Comparison of ENCODE assay signal across 9 mouse cellular contexts in genomic region chr4:152326543-152326942, GRCm38 (mm10). TPM values are rescaled to one million over a fixed set of nuclear protein-coding genes. Genes with fewer than 3 reads are reported as not detected.
A peak's percentile ranks its signal among the peaks of the same experiment; 100 is the strongest.
DNase-seq lines count a peak whose midpoint lies in the region; ATAC-seq lines count a peak whose summit lies in the region.
"Had no signal": no experiment of that assay in that cellular context is flagged by ENCODE, and none has a peak within 500 bp of the region (broad histone marks: within the 10 kb centered on the region; RNA-seq: fewer than 3 reads in every experiment).

No protein-coding gene starts in this region.

- peaks cover 14% of the 10 kb centered on the region for H3K4me1 ChIP-seq in heart, embryonic 10.5 days
- H3K4me1 ChIP-seq in forebrain, embryonic 12.5 days = peaks cover 19% of the 10 kb centered on the region
- peaks cover 40% of the 10 kb centered on the region for H3K4me1 ChIP-seq in liver, embryonic 13.5 days (replicated peaks)

- WGBS in heart, embryonic 10.5 days = 1% methylated on average over 11 of the region's 11 CpGs
- 2% methylated on average over 11 of the region's 11 CpGs for WGBS in forebrain, embryonic 12.5 days
- 1% methylated on average over 11 of the region's 11 CpGs for WGBS in liver, embryonic 13.5 days (ENCODE audit: insufficient replicate concordance)

- H3K27ac ChIP-seq in heart, embryonic 10.5 days = peak overlapping the region; percentile 94
- 0 out of 2 replicates have a peak overlapping the region, but pooled peaks have one; percentile 2 for H3K27ac ChIP-seq in forebrain, embryonic 12.5 days
- H3K27ac ChIP-seq in liver, embryonic 13.5 days = peak overlapping the region; percentile 80

- H3K9ac ChIP-seq in forebrain, embryonic 12.5 days = peak overlapping the region; percentile 96
- peak overlapping the region; percentile 89 for H3K9ac ChIP-seq in liver, embryonic 13.5 days

- ATAC-seq in forebrain, embryonic 12.5 days (ENCODE audit: low FRiP score) = no peak
- ATAC-seq in liver, embryonic 13.5 days (ENCODE audit: low read depth) = no peak
- no peak for ATAC-seq in monocyte, adult 5-6 weeks (replicated peaks; ENCODE audit: insufficient number of reproducible peaks, low FRiP score, low TSS enrichment, poor library complexity, severe bottlenecking)

- DNase-seq in heart, embryonic 10.5 days (ENCODE audit: low spot score) = no peak
- no peak for DNase-seq in heart, adult 18-20 months
- peak; percentile 8 for DNase-seq in 3T3-L1 (ENCODE audit: low read depth, low spot score)
- DNase-seq in liver, embryonic 13.5 days = no peak
- DNase-seq in frontal cortex, postnatal 14 days (ENCODE audit: low spot score in 2 of 2) = no peak
- DNase-seq in adrenal gland, postnatal 14 days = no peak

- no peaks in the 10 kb centered on the region for H3K9me3 ChIP-seq in heart, embryonic 10.5 days
- no peaks in the 10 kb centered on the region for H3K9me3 ChIP-seq in forebrain, embryonic 12.5 days
- no peaks in the 10 kb centered on the region for H3K9me3 ChIP-seq in liver, embryonic 13.5 days (replicated peaks)

- H3K27me3 ChIP-seq in heart, embryonic 10.5 days (ENCODE audit: insufficient read depth, poor library complexity, severe bottlenecking) = peaks cover 3% of the 10 kb centered on the region; the same call in 1 of the 2 replicates
- peaks cover 10% of the 10 kb centered on the region; the same call in 1 of the 2 replicates for H3K27me3 ChIP-seq in forebrain, embryonic 12.5 days
- no peaks in the 10 kb centered on the region for H3K27me3 ChIP-seq in liver, embryonic 13.5 days

- H3K36me3 ChIP-seq in heart, embryonic 10.5 days = peaks cover 45% of the 10 kb centered on the region
- peaks cover 41% of the 10 kb centered on the region for H3K36me3 ChIP-seq in forebrain, embryonic 12.5 days (replicated peaks)
- peaks cover 42% of the 10 kb centered on the region for H3K36me3 ChIP-seq in liver, embryonic 13.5 days

- peak overlapping the region; percentile 90 for H3K4me2 ChIP-seq in forebrain, embryonic 12.5 days
- H3K4me2 ChIP-seq in liver, embryonic 13.5 days = peak overlapping the region; percentile 91

- peak overlapping the region; percentile 95 for H3K4me3 ChIP-seq in heart, embryonic 10.5 days
- H3K4me3 ChIP-seq in forebrain, embryonic 12.5 days (replicated peaks) = peak overlapping the region; percentile 98
- peak overlapping the region; percentile 84 for H3K4me3 ChIP-seq in liver, embryonic 13.5 days (replicated peaks)

RNA-seq across cellular contexts. Expression of gene Rpl22, which starts 1.0 kb away (rescaled TPM):
- 261 and 301 TPM in 2 replicates for polyA plus RNA-seq in heart, embryonic 10.5 days (2016; fragmentation: Nextera tagmentation; extraction: Ambion mirVana)
- 100 to 1,000 TPM; 275 to 290 TPM for total RNA-seq in heart, adult 18-20 months (2021)
- polyA plus RNA-seq in forebrain, embryonic 12.5 days (2016; fragmentation: Nextera tagmentation; extraction: Ambion mirVana) = 319 and 331 TPM in 2 replicates
- 353 and 381 TPM in 2 replicates for polyA plus RNA-seq in liver, embryonic 13.5 days (2015; fragmentation: Nextera tagmentation; extraction: Ambion mirVana)
- 493 and 564 TPM in 2 replicates for total RNA-seq in adrenal gland, postnatal 14 days (2021)
- total RNA-seq in monocyte, adult 5-6 weeks (2017) = 1,335 to 1,418 TPM (median 1,365 TPM) in 3 replicates

RNA-seq across cellular contexts. Expression of gene Rnf207, which starts 7.8 kb away (rescaled TPM):
- 19.1 and 39.9 TPM in 2 replicates for polyA plus RNA-seq in heart, embryonic 10.5 days (2016; fragmentation: Nextera tagmentation; extraction: Ambion mirVana)
- total RNA-seq in heart, adult 18-20 months (2021) = 10 to 100 TPM; 38.8 to 46.0 TPM
- polyA plus RNA-seq in forebrain, embryonic 12.5 days (2016; fragmentation: Nextera tagmentation; extraction: Ambion mirVana) = 1.5 and 2.7 TPM in 2 replicates
- polyA plus RNA-seq in liver, embryonic 13.5 days (2015; fragmentation: Nextera tagmentation; extraction: Ambion mirVana) = 0.27 and 0.31 TPM in 2 replicates
- total RNA-seq in adrenal gland, postnatal 14 days (2021) = 0.26 TPM in 1 of 2 replicates, not detected in the other
- total RNA-seq in monocyte, adult 5-6 weeks (2017) = not detected in 3 replicates
- polyA plus RNA-seq: CD4-positive, CD25-positive, alpha-beta regulatory T cell, adult 4 months had no signal

RNA-seq across cellular contexts. Expression of gene Chd5, which starts 11.9 kb away (rescaled TPM):
- 0.02 TPM in 1 of 2 replicates, not detected in the other for polyA plus RNA-seq in heart, embryonic 10.5 days (2016; fragmentation: Nextera tagmentation; extraction: Ambion mirVana)
- under 1 TPM; 0.20 to 0.36 TPM for total RNA-seq in heart, adult 18-20 months (2021)
- polyA plus RNA-seq in forebrain, embryonic 12.5 days (2016; fragmentation: Nextera tagmentation; extraction: Ambion mirVana) = 6.8 and 7.4 TPM in 2 replicates
- 0.21 and 0.52 TPM in 2 replicates for polyA plus RNA-seq in liver, embryonic 13.5 days (2015; fragmentation: Nextera tagmentation; extraction: Ambion mirVana)
- 7.1 and 8.0 TPM in 2 replicates for total RNA-seq in adrenal gland, postnatal 14 days (2021)
- 0.10 to 0.39 TPM in 2 of 3 replicates, not detected in the other for total RNA-seq in monocyte, adult 5-6 weeks (2017)

RNA-seq across cellular contexts. Expression of gene Icmt, which starts 29.5 kb away (rescaled TPM):
- 23.1 and 27.4 TPM in 2 replicates for polyA plus RNA-seq in heart, embryonic 10.5 days (2016; fragmentation: Nextera tagmentation; extraction: Ambion mirVana)
- 10 to 100 TPM; 25.7 to 32.2 TPM for total RNA-seq in heart, adult 18-20 months (2021)
- polyA plus RNA-seq in forebrain, embryonic 12.5 days (2016; fragmentation: Nextera tagmentation; extraction: Ambion mirVana) = 20.3 and 21.3 TPM in 2 replicates
- polyA plus RNA-seq in liver, embryonic 13.5 days (2015; fragmentation: Nextera tagmentation; extraction: Ambion mirVana) = 7.9 and 8.6 TPM in 2 replicates
- total RNA-seq in adrenal gland, postnatal 14 days (2021) = 36.9 and 39.6 TPM in 2 replicates
- 10.5 to 18.2 TPM (median 14.9 TPM) in 3 replicates for total RNA-seq in monocyte, adult 5-6 weeks (2017)

RNA-seq across cellular contexts. Expression of gene Hes3, which starts 35.1 kb away (rescaled TPM):
- not detected in 2 replicates for polyA plus RNA-seq in heart, embryonic 10.5 days (2016; fragmentation: Nextera tagmentation; extraction: Ambion mirVana)
- total RNA-seq in heart, adult 18-20 months (2021) = not detected
- 0.43 and 0.46 TPM in 2 replicates for polyA plus RNA-seq in forebrain, embryonic 12.5 days (2016; fragmentation: Nextera tagmentation; extraction: Ambion mirVana)
- not detected in 2 replicates for polyA plus RNA-seq in liver, embryonic 13.5 days (2015; fragmentation: Nextera tagmentation; extraction: Ambion mirVana)
- total RNA-seq in adrenal gland, postnatal 14 days (2021) = not detected in 2 replicates
- not detected in 3 replicates for total RNA-seq in monocyte, adult 5-6 weeks (2017)
- polyA plus RNA-seq: CD4-positive, CD25-positive, alpha-beta regulatory T cell, adult 4 months had no signal

Comparison
In these comparisons a context has a peak if more than half of its experiments do, and no peak if none do; other contexts are left out.
1. H3K27ac ChIP-seq: peak in every context shown above with its lines; median percentile 94 in heart, embryonic 10.5 days; 80 in liver, embryonic 13.5 days; 2 in forebrain, embryonic 12.5 days.
2. RNA of gene Rnf207, which starts 7.8 kb away (total RNA-seq): 38.8 to 46.0 TPM in heart, adult 18-20 months; 0.26 TPM in adrenal gland, postnatal 14 days and not detected in monocyte, adult 5-6 weeks; every median in the first group is over 10 times any median in the second.
3. Peak in every context shown above with its lines, with median percentiles within 50 percentile points of each other: H3K4me3 ChIP-seq.